Mouse (Mus musculus) stomach, postnatal 0 days (tissue): Measurements from ENCODE around the gene Col6a2.

Experiments used
- CTCF ChIP-seq: IDR thresholded peaks from 2 replicates; pipeline ENCODE4 v1.5.1; 2016; ENCODE audit warnings: antibody characterized with exemption, low read depth, mild to moderate bottlenecking, moderate library complexity
- EP300 ChIP-seq: optimal IDR thresholded peaks from 2 replicates; pipeline ENCODE3; 2016; ENCODE audit warnings: antibody characterized with exemption

GRCm38 (mm10) chr10:76665551-76665950 is 42.1 kb upstream of the Col6a2 start:
- TF ChIP-seq CTCF: no peak
- TF ChIP-seq EP300: no peak
